Mouse (Mus musculus) brown adipose tissue, adult 24 weeks (tissue): ENCODE data around the gene C1galt1c1. TPM values are rescaled to one million over a fixed set of nuclear protein-coding genes. Genes with fewer than 3 reads are reported as not detected.
A peak's percentile ranks its signal among the peaks of the same experiment; 100 is the strongest.

Experiments used
- H3K27ac ChIP-seq: fragments of 200-500 bp; replicated peaks from 2 replicates; pipeline ENCODE4 v1.5.1; 2012; ENCODE audit warnings: low read depth, mild to moderate bottlenecking, low read length
- H3K4me1 ChIP-seq: fragments of 200-500 bp; 2 replicates; pipeline ENCODE4 v1.6.1; 2012; ENCODE audit warnings: low read length, mixed read lengths; ENCODE audit not compliant: control insufficient read depth, insufficient read depth, insufficient read length
- H3K4me3 ChIP-seq: fragments of 200-500 bp; 2 replicates; pipeline ENCODE4 v1.5.1; 2012; ENCODE audit warnings: low read depth, mild to moderate bottlenecking, low read length, moderate library complexity; ENCODE audit not compliant: insufficient read depth
- polyA plus RNA-seq: library from polyadenylated mRNA; stranded (reverse); fragments of >200 nt; gene quantifications from 2 replicates; pipeline ENCODE4 v1.2.4, GENCODE M21; 2012; ENCODE audit not compliant: missing spikeins, insufficient read depth, insufficient read length

C1galt1c1 gene
- 18.8 and 24.8 TPM in 2 replicates for polyA plus RNA-seq

GRCm38 (mm10) chrX:38634801-38635637 is at the start of gene C1galt1c1:
Gene C1galt1c1, minus strand, starts transcription at chrX:38635087.
- H3K4me3 ChIP-seq = peak within 1 kb of the TSS; percentile 94
- peak within 1 kb of the TSS; percentile 96 for H3K27ac ChIP-seq
- no peaks in the 10 kb centered on the region for H3K4me1 ChIP-seq

- no peak overlapping the region for H3K27ac ChIP-seq
- no peak overlapping the region for H3K4me3 ChIP-seq
- H3K4me1 ChIP-seq = no peaks in the 10 kb centered on the region
Observed at GRCm38 (mm10) chrX:38681972-38682371, 47.1 kb upstream of the C1galt1c1 start.

DNA sequence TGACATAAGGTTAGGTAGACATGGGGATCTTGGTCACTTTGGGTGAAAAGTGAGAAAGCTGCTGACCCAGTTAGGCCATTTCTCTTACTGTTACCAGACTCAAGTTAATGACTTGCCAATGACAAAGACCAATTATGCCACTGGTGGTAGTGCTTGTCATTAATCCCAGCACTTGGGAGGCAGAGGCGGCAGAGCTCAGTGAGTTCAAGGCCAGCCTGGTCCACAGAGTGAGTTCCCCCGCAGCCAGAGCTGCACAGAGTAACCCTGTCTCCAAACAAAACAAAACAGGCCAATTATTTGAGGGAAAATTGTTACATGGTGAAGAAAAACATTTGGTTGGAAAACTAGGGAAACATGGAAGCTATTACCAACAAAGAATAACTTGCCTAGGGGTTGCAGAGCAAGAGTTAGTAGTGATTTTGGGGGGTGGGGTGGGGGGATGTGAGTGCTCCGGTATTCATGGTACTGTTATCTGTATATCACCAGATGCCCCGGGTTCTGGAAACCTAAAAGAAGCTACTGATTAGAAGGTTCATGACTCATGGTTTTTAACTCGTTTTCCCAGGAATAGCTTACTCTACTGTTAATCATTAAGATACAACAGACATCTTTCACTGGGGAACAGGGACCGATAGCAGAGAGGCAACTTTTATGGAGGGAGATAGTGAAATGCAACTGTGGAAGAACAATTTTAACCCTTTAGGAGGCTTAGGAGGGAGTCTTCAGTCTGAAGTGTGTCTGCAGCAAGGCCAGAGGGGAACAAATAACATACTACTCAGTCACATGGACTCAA is 34.4 kb upstream of the C1galt1c1 start:
- no peaks in the 10 kb centered on the region for H3K4me1 ChIP-seq
- no peak overlapping the region for H3K27ac ChIP-seq
- no peak overlapping the region for H3K4me3 ChIP-seq

- no peaks in the 10 kb centered on the region for H3K4me1 ChIP-seq
- H3K4me3 ChIP-seq = no peak overlapping the region
- no peak overlapping the region for H3K27ac ChIP-seq
Observed at GRCm38 (mm10) chrX:38656206-38656883, 21.5 kb upstream of the C1galt1c1 start.

DNA sequence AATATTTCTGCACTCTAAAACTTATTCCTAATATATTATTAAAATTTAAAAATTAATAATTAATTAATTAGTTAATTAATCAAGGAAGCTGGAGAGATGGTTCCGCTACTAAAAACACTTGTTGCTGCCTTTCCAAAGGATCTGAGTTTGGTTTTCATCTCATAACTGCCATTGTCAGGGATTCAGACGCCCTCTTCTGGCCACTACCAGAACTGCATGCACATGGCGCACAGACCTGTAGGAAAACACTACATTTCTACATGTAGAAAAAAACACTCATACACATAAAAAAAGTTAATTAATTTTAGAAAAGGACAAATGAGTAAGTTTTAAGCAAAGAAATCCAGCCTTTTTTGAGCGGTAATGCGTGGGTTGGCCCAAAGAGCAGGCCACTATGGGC is 19.8 kb upstream of the C1galt1c1 start:
- H3K4me1 ChIP-seq = no peaks in the 10 kb centered on the region
- H3K4me3 ChIP-seq = no peak overlapping the region
- H3K27ac ChIP-seq = no peak overlapping the region

DNA sequence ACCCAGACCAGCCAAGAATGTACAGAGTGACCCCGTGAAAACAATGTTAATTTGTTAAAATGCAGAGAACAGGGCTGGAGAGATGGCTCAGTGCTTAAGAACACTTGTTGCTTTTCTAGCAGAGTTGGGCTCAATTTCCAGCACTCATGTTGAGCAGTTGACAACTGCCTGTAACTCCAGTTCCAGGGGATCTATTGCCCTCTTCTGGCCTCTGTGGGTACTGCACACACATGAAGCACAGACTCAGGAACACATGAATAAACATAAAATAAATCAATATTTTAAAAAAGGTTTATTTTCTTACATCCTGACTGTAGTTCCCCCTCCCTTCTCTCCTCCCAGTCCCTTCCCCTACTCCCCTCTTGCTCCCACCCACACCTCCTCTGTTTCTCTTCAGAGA is 18.3 kb upstream of the C1galt1c1 start:
- Histone ChIP-seq H3K4me3 (no peak overlapping the region), H3K27ac (no peak overlapping the region)

GRCm38 (mm10) chrX:38651167-38651566 is 16.3 kb upstream of the C1galt1c1 start:
- Histone ChIP-seq H3K4me1 (no peaks in the 10 kb centered on the region), H3K27ac (no peak overlapping the region), H3K4me3 (no peak overlapping the region)

More for the DNA sequence above, 18.3 kb upstream of the C1galt1c1 start:
- no peaks in the 10 kb centered on the region for H3K4me1 ChIP-seq

- no peak overlapping the region for H3K27ac ChIP-seq
- H3K4me3 ChIP-seq = no peak overlapping the region
- H3K4me1 ChIP-seq = no peaks in the 10 kb centered on the region
Observed at GRCm38 (mm10) chrX:38650404-38651039, 15.6 kb upstream of the C1galt1c1 start.

GRCm38 (mm10) chrX:38642183-38642582 is 7.3 kb upstream of the C1galt1c1 start:
- H3K4me3 ChIP-seq = no peak overlapping the region
- no peak overlapping the region for H3K27ac ChIP-seq
- H3K4me1 ChIP-seq = no peaks in the 10 kb centered on the region

GRCm38 (mm10) chrX:38641435-38641834 is 6.5 kb upstream of the C1galt1c1 start:
- Histone ChIP-seq H3K27ac (no peak overlapping the region), H3K4me3 (no peak overlapping the region), H3K4me1 (no peaks in the 10 kb centered on the region)

GRCm38 (mm10) chrX:38635638-38635931 is 698 bp upstream of the C1galt1c1 start:
- H3K4me3 ChIP-seq = peak overlapping the region; percentile 56
- H3K27ac ChIP-seq = 0 out of 2 replicates have a peak overlapping the region, but pooled peaks have one; percentile 65
- no peaks in the 10 kb centered on the region for H3K4me1 ChIP-seq

- peak overlapping the region; percentile 88 for H3K4me3 ChIP-seq
- H3K4me1 ChIP-seq = no peaks in the 10 kb centered on the region
- peak overlapping the region; percentile 89 for H3K27ac ChIP-seq
Observed at GRCm38 (mm10) chrX:38600995-38601369, 33.9 kb downstream of the C1galt1c1 start.

DNA sequence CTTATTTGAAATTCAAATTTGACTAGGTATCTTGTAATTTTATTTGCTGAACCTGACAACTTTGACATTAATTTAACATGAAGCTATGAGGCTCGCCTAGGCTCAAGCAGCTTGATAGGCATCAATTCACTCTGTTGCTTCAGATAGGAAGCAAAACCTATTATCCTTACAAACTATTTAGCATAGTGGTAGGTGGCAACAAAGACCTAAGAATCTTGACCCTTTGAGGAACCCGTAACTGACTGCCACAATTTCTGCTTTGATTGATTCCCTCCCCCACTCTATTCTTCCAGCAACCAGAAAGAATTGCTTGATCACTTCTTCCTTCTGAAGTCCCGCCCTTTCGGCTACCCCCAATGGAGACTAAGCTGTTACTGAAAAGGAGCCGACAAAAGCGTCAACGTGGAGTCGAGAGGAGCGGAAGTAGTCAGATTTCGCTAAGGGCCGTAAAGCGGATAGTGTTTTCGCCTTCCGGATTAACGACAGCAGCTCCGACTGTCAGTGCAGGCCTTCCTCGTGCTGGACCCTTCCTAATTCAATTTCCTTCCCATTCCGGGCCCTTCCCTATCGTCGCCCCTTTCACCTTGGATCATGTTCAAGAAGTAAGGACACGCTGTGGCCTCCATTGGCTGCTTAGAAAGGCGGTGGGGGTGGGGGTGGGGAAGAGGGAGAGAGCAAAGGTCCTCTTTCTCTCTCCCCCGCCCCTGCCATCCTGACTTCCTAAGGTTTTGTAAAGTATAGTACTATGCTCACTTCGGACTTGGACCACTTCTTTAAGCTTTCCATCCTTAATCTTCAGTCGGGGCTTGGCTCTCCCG is 34.5 kb downstream of the C1galt1c1 start, which contains the start of gene Mcts1:
TSS of gene Mcts1 (plus strand) at position 402 of the 818 bp plus-strand sequence.
- Histone ChIP-seq H3K4me1 (no peaks in the 10 kb centered on the region), H3K4me3 (peak within 1 kb of the TSS; percentile 88), H3K27ac (peak within 1 kb of the TSS; percentile 89)
